Mouse (Mus musculus): Measurements from ENCODE around the gene Olfr878. TPM values are rescaled to one million over a fixed set of nuclear protein-coding genes. Genes with fewer than 3 reads are reported as not detected.

Olfr878 gene
- total and polyA plus RNA-seq, 3 experiments, result not detected

DNA sequence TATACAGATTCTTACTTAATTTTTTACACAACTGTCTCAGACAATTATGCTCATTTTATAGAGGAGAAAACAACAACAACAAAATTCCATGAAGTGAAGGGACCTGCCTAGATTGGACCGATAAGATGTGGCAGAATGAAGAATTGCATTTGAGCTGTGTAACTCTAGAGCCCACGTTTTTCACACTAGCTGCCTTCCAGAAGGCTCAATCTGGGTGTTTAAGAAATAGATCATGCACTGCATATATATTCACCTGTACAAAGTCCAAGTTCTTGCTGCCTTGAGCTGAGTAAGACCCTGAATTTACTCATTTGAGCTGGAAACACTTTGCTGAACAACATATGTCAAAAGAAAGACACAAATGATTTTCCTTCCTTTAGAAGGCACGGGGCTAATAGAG is 12.1 kb upstream of the Olfr878 start:
- DNase-seq (ENCODE audit: low spot score), result no peak
- no peaks in the 10 kb centered on the region for H3K27me3 ChIP-seq (ENCODE audit: insufficient read depth, low read length)
- ATAC-seq (ENCODE audit: extremely low read depth, insufficient number of reproducible peaks, low FRiP score, poor library complexity, severe bottlenecking), result no peak
- H3K9me3 ChIP-seq (replicated peaks), result no peaks in the 10 kb centered on the region
- no peaks in the 10 kb centered on the region for H3K4me1 ChIP-seq (ENCODE audit: insufficient read depth, low read depth, low read length)
- H3K36me3 ChIP-seq (replicated peaks), result no peaks in the 10 kb centered on the region
- TF ChIP-seq GATA2 (IDR thresholded peaks at IDR 0.05; ENCODE audit: borderline replicate concordance, low read depth, low read length) (no peak), CTCF (IDR thresholded peaks at IDR 0.05; ENCODE audit: low read depth, low read length) (no peak), GATA1 (IDR thresholded peaks at IDR 0.05; ENCODE audit: borderline replicate concordance, low read length) (no peak), TAL1 (conservative IDR thresholded peaks at IDR 0.05; ENCODE audit: low read depth, low read length) (no peak), POLR2AphosphoS5 (IDR thresholded peaks at IDR 0.05; ENCODE audit: insufficient replicate concordance, low read depth, low read length) (no peak)
- H3K4me3 ChIP-seq (ENCODE audit: low read depth, low read length), result no peak overlapping the region

DNA sequence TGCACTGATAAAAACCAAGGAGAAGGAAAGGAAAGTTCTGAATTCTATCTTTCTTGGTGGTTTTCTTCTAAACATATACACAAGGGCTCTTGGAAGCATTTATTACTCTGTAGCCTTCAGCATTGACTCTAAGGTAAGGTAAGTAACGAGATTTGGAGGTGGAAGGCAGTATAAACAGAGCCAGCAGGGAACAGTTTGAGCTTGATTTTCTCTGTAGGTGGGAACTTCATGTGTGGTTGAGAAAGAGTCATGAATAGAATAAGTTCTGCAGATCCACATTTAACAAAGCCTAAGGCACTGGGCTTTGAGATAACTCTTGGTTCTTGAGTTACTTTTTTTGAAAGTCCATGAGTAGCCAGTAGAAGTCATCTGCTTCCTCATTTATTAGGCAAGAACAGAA is 378 bp downstream of the Olfr878 start:
- Histone ChIP-seq H3K4me3 (ENCODE audit: low read depth, low read length) (no peak overlapping the region), H3K36me3 (replicated peaks) (no peaks in the 10 kb centered on the region), H3K9me3 (replicated peaks) (no peaks in the 10 kb centered on the region), H3K4me1 (ENCODE audit: insufficient read depth, low read depth, low read length) (no peaks in the 10 kb centered on the region), H3K27me3 (ENCODE audit: insufficient read depth, low read length) (no peaks in the 10 kb centered on the region)
- ATAC-seq (ENCODE audit: extremely low read depth, insufficient number of reproducible peaks, low FRiP score, poor library complexity, severe bottlenecking) (no peak), DNase-seq (ENCODE audit: low spot score) (no peak)
- no peak for TF ChIP-seq GATA1 (IDR thresholded peaks at IDR 0.05; ENCODE audit: borderline replicate concordance, low read length)
- TF ChIP-seq CTCF (IDR thresholded peaks at IDR 0.05; ENCODE audit: low read depth, low read length), result no peak
- TF ChIP-seq POLR2AphosphoS5 (IDR thresholded peaks at IDR 0.05; ENCODE audit: insufficient replicate concordance, low read depth, low read length), result no peak
- no peak for TF ChIP-seq TAL1 (conservative IDR thresholded peaks at IDR 0.05; ENCODE audit: low read depth, low read length)
- TF ChIP-seq GATA2 (IDR thresholded peaks at IDR 0.05; ENCODE audit: borderline replicate concordance, low read depth, low read length), result no peak

DNA sequence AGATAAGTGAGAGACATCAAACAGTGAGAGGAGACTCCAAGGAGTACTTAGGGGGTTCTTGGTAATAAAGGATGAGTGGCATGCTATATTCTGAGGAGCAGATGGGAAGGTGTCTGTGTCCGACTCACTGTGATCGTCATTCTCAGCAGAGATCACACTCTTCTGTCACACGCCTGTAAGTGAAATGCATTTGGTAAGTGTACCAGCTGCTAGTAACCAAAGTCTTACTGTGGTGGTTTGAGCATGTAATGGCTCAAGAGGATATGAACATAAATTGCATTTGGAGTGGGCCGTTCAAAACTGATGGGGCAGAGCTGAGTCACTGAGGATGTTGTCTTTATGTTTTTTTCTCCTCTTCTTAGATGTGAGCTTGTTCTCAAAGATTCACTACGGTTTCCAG is 6.6 kb downstream of the Olfr878 start:
- DNase-seq (ENCODE audit: low spot score) (no peak), ATAC-seq (ENCODE audit: extremely low read depth, insufficient number of reproducible peaks, low FRiP score, poor library complexity, severe bottlenecking) (no peak)
- Histone ChIP-seq H3K4me1 (ENCODE audit: insufficient read depth, low read depth, low read length) (no peaks in the 10 kb centered on the region), H3K27me3 (ENCODE audit: insufficient read depth, low read length) (no peaks in the 10 kb centered on the region), H3K9me3 (replicated peaks) (no peaks in the 10 kb centered on the region), H3K4me3 (ENCODE audit: low read depth, low read length) (no peak overlapping the region), H3K36me3 (replicated peaks) (no peaks in the 10 kb centered on the region)
- no peak for TF ChIP-seq GATA1 (IDR thresholded peaks at IDR 0.05; ENCODE audit: borderline replicate concordance, low read length)
- TF ChIP-seq CTCF (IDR thresholded peaks at IDR 0.05; ENCODE audit: low read depth, low read length), result no peak
- TF ChIP-seq TAL1 (conservative IDR thresholded peaks at IDR 0.05; ENCODE audit: low read depth, low read length), result no peak
- no peak for TF ChIP-seq GATA2 (IDR thresholded peaks at IDR 0.05; ENCODE audit: borderline replicate concordance, low read depth, low read length)
- no peak for TF ChIP-seq POLR2AphosphoS5 (IDR thresholded peaks at IDR 0.05; ENCODE audit: insufficient replicate concordance, low read depth, low read length)

DNA sequence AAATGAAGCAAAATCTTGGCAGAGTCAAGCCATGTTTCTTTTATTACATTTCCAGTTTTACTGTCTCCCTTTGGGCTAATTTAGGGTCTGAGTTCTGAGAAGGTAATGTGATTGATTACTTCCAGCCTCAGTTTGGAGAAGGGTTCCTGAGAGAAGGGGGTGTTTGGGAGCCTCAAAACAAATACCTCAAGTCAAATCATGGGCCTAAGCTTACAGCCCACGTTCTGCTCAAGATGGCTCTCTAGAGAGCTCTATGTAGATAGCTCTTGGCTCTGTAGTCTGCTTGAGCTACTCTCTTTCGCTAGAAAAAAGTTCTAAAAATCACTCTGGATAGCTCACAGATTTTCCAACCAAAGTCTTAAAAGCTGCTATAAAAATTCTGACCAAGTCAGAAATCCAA is 7.8 kb downstream of the Olfr878 start:
- no peak for DNase-seq (ENCODE audit: low spot score)
- Histone ChIP-seq H3K27me3 (ENCODE audit: insufficient read depth, low read length) (no peaks in the 10 kb centered on the region), H3K4me1 (ENCODE audit: insufficient read depth, low read depth, low read length) (no peaks in the 10 kb centered on the region), H3K9me3 (replicated peaks) (no peaks in the 10 kb centered on the region), H3K4me3 (ENCODE audit: low read depth, low read length) (no peak overlapping the region), H3K36me3 (replicated peaks) (no peaks in the 10 kb centered on the region)
- TF ChIP-seq TAL1 (conservative IDR thresholded peaks at IDR 0.05; ENCODE audit: low read depth, low read length) (no peak), GATA1 (IDR thresholded peaks at IDR 0.05; ENCODE audit: borderline replicate concordance, low read length) (no peak), POLR2AphosphoS5 (IDR thresholded peaks at IDR 0.05; ENCODE audit: insufficient replicate concordance, low read depth, low read length) (no peak), GATA2 (IDR thresholded peaks at IDR 0.05; ENCODE audit: borderline replicate concordance, low read depth, low read length) (no peak), CTCF (IDR thresholded peaks at IDR 0.05; ENCODE audit: low read depth, low read length) (no peak)
- no peak for ATAC-seq (ENCODE audit: extremely low read depth, insufficient number of reproducible peaks, low FRiP score, poor library complexity, severe bottlenecking)

DNA sequence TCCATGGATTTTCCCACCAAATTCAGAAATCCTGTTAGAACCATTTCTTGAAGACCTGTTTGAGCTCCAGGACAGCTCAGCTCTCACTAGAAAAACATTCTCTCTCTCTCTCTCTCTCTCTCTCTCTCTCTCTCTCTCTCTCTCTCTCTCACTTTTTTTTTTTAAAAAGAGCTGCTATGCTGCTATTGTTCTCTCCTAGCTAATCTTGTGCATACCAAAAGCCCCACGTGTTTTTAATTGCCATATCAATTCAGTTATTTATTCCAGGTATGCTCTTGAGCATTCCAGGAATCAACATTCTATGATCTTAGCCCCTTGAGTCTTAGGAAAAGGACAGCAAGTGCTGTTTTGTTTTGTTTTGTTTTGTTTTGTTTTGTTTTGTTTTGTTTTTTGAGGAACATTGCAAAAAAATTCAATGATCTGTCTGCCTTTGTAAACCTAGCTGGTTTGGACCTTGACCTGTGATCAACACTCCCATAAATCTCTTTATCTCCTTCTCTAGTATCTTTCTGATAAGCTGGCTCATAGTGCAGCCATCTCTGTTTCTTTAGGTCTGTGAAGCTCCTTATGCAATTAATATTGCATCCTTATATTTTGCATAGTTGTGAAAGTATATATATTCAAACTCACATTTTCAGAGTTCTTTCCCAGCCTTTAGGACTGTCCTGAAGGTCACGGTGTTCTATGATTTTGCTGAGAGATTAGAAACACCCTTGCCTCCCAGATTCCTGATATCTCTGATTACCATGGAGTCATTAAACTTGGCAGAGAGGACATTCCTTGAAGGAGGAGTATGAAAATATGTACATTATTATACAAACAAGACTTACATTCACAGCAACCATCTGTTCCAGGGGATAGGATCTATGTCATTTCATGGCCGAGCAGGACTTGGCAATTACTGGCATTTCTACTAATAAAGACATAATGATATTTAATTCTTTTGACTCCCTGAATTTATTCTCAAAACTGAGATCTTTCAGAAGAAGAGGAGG is 8.7 kb downstream of the Olfr878 start:
- DNase-seq (ENCODE audit: low spot score), result no peak
- no peak overlapping the region for H3K4me3 ChIP-seq (ENCODE audit: low read depth, low read length)
- H3K9me3 ChIP-seq (replicated peaks), result no peaks in the 10 kb centered on the region
- H3K36me3 ChIP-seq (replicated peaks), result no peaks in the 10 kb centered on the region
- H3K27me3 ChIP-seq (ENCODE audit: insufficient read depth, low read length), result no peaks in the 10 kb centered on the region
- no peaks in the 10 kb centered on the region for H3K4me1 ChIP-seq (ENCODE audit: insufficient read depth, low read depth, low read length)
- no peak for ATAC-seq (ENCODE audit: extremely low read depth, insufficient number of reproducible peaks, low FRiP score, poor library complexity, severe bottlenecking)
- TF ChIP-seq CTCF (IDR thresholded peaks at IDR 0.05; ENCODE audit: low read depth, low read length) (no peak), GATA2 (IDR thresholded peaks at IDR 0.05; ENCODE audit: borderline replicate concordance, low read depth, low read length) (no peak), GATA1 (IDR thresholded peaks at IDR 0.05; ENCODE audit: borderline replicate concordance, low read length) (no peak), TAL1 (conservative IDR thresholded peaks at IDR 0.05; ENCODE audit: low read depth, low read length) (no peak), POLR2AphosphoS5 (IDR thresholded peaks at IDR 0.05; ENCODE audit: insufficient replicate concordance, low read depth, low read length) (no peak)

DNA sequence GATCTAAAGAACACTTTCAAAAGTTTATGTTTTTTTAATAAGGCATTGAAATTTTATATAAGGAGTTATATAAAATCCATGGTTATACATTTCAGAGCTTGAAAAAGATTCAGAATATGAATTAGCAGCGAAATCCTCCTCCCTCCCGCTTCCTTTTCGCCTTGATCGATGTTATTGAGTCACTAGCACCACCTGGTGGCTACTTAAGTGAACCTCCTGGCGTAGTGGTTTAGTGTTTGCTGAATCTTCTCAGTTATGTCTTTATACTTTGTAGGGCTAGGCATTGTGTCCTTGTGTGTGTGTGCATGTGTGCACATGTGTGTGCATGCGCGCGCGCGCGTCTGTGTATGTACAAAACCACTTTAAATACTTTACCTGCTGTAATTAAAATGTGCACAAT is 14.9 kb downstream of the Olfr878 start:
- no peaks in the 10 kb centered on the region for H3K9me3 ChIP-seq (replicated peaks)
- H3K36me3 ChIP-seq (replicated peaks), result no peaks in the 10 kb centered on the region
- no peak overlapping the region for H3K4me3 ChIP-seq (ENCODE audit: low read depth, low read length)
- no peaks in the 10 kb centered on the region for H3K4me1 ChIP-seq (ENCODE audit: insufficient read depth, low read depth, low read length)
- ATAC-seq (ENCODE audit: extremely low read depth, insufficient number of reproducible peaks, low FRiP score, poor library complexity, severe bottlenecking) (peak; percentile 22; the same call in 1 of the 2 replicates), DNase-seq (ENCODE audit: low spot score) (peak; percentile 5)
- TF ChIP-seq CTCF (IDR thresholded peaks at IDR 0.05; ENCODE audit: low read depth, low read length) (peak; percentile 54; the same call in 1 of the 2 replicates), TAL1 (conservative IDR thresholded peaks at IDR 0.05; ENCODE audit: low read depth, low read length) (no peak)
- H3K27me3 ChIP-seq (ENCODE audit: insufficient read depth, low read length), result no peaks in the 10 kb centered on the region

All from G1E (cell line).